Mouse (Mus musculus) layer of hippocampus, adult 2 months (tissue): Measurements from ENCODE around the gene Zscan5b. TPM values are rescaled to one million over a fixed set of nuclear protein-coding genes. Genes with fewer than 3 reads are reported as not detected.
"Not testable (repeated sequence)": the region's sequence is repeated elsewhere in the genome, so short reads cannot be mapped to it uniquely, and the experiment has no call there.

Experiments used
- DNase-seq, 2 experiments: peaks; one replicate each; pipeline ENCODE4 v3.0.0; 2022; ENCODE audit warnings: low spot score in 2 of 2
- H3K27ac ChIP-seq: fragments of 200-600 bp; 2 replicates; pipeline ENCODE4 v1.8.1; 2022
- H3K4me3 ChIP-seq: fragments of 200-600 bp; 2 replicates; pipeline ENCODE4 v1.8.1; 2022; ENCODE audit warnings: mild to moderate bottlenecking
- CTCF ChIP-seq: fragments of 200-600 bp; conservative IDR thresholded peaks from 2 replicates; pipeline ENCODE4 v1.8.1; 2022; ENCODE audit warnings: antibody characterized with exemption, mild to moderate bottlenecking, moderate library complexity
- long read RNA-seq, 2 experiments: library from polyadenylated mRNA; stranded (forward); transcript quantifications; one replicate each; pipeline ENCODE4 v2.0.0; 2021; ENCODE audit warnings: borderline mapping rate in 2 of 2
- total RNA-seq, 2 experiments: library from RNA; stranded (reverse); gene quantifications; 2 replicates each; pipeline ENCODE4 v1.2.3; 2021

Gene Zscan5b
- not detected for total RNA-seq
- long read RNA-seq, experiment 1: 0 reads
- long read RNA-seq, experiment 2: 0 reads

GRCm38 (mm10) chr7:6221978-6222377 lies at the start of gene Zscan5b:
Zscan5b (plus strand) TSS chr7:6222278.
- TF ChIP-seq CTCF: no peak
- H3K27ac ChIP-seq: no peak within 1 kb of the TSS
- no peak for DNase-seq
- no peak within 1 kb of the TSS for H3K4me3 ChIP-seq

GRCm38 (mm10) chr7:6172674-6173244 lies 49.3 kb upstream of the Zscan5b start:
- TF ChIP-seq CTCF: no peak
- no peak for DNase-seq

GRCm38 (mm10) chr7:6173872-6174271 lies 48.2 kb upstream of the Zscan5b start:
- Histone ChIP-seq H3K27ac (no peak overlapping the region), H3K4me3 (no peak overlapping the region)
- TF ChIP-seq CTCF: no peak
- no peak for DNase-seq

More at GRCm38 (mm10) chr7:6172674-6173244, 49.3 kb upstream of the Zscan5b start:
- peak overlapping the region; percentile 80 for H3K4me3 ChIP-seq
- H3K27ac ChIP-seq: peak overlapping the region; percentile 91

- H3K4me3 ChIP-seq, DNase-seq: not testable (repeated sequence)
- TF ChIP-seq CTCF: peak; percentile 75
These were observed 47.6 kb upstream of the Zscan5b start for GRCm38 (mm10) chr7:6174365-6174987.

GRCm38 (mm10) chr7:6179013-6179412 lies 43.1 kb upstream of the Zscan5b start:
- TF ChIP-seq CTCF: no peak
- no peak overlapping the region for H3K4me3 ChIP-seq
- no peak for DNase-seq
- H3K27ac ChIP-seq: no peak overlapping the region

More at GRCm38 (mm10) chr7:6174365-6174987, 47.6 kb upstream of the Zscan5b start:
- H3K27ac ChIP-seq: not testable (repeated sequence)

GRCm38 (mm10) chr7:6182882-6183281 lies 39.2 kb upstream of the Zscan5b start:
- Histone ChIP-seq H3K27ac (no peak overlapping the region), H3K4me3 (no peak overlapping the region)
- no peak for DNase-seq
- no peak for TF ChIP-seq CTCF

- DNase-seq: no peak
- Histone ChIP-seq H3K4me3 (no peak overlapping the region), H3K27ac (peak overlapping the region; percentile 32; the same call in 1 of the 2 replicates)
- no peak for TF ChIP-seq CTCF
These were observed 38.3 kb upstream of the Zscan5b start for GRCm38 (mm10) chr7:6183802-6184201.

GRCm38 (mm10) chr7:6184521-6184920 lies 37.6 kb upstream of the Zscan5b start:
- DNase-seq: no peak
- H3K27ac ChIP-seq: no peak overlapping the region
- TF ChIP-seq CTCF: no peak
- H3K4me3 ChIP-seq: no peak overlapping the region

GRCm38 (mm10) chr7:6185391-6185790 lies 36.7 kb upstream of the Zscan5b start:
- no peak for DNase-seq
- H3K27ac ChIP-seq: no peak overlapping the region
- TF ChIP-seq CTCF: no peak
- no peak overlapping the region for H3K4me3 ChIP-seq

- TF ChIP-seq CTCF: no peak
- H3K27ac ChIP-seq: no peak overlapping the region
- H3K4me3 ChIP-seq: no peak overlapping the region
- DNase-seq: no peak
These were observed 35.9 kb upstream of the Zscan5b start for GRCm38 (mm10) chr7:6186176-6186575.

GRCm38 (mm10) chr7:6186756-6187155 lies 35.3 kb upstream of the Zscan5b start:
- DNase-seq: no peak
- TF ChIP-seq CTCF: no peak
- Histone ChIP-seq H3K27ac (no peak overlapping the region), H3K4me3 (no peak overlapping the region)

- H3K4me3 ChIP-seq: no peak overlapping the region
- no peak for DNase-seq
- peak; percentile 43 for TF ChIP-seq CTCF
- no peak overlapping the region for H3K27ac ChIP-seq
These were observed 32.5 kb upstream of the Zscan5b start for GRCm38 (mm10) chr7:6189542-6189941.

- peak; percentile 70 to 87 for DNase-seq
- Histone ChIP-seq H3K4me3 (no peak overlapping the region), H3K27ac (no peak overlapping the region)
- peak; percentile 88 for TF ChIP-seq CTCF
These were observed 30.7 kb upstream of the Zscan5b start for GRCm38 (mm10) chr7:6191376-6191775.

GRCm38 (mm10) chr7:6194129-6194528 lies 27.9 kb upstream of the Zscan5b start:
- Histone ChIP-seq H3K4me3 (no peak overlapping the region), H3K27ac (no peak overlapping the region)
- TF ChIP-seq CTCF: peak; percentile 93
- DNase-seq: peak; percentile 47 to 67
